Mouse (Mus musculus) MEL (cell line): Measurements from ENCODE around the gene Ldb1. TPM values are rescaled to one million over a fixed set of nuclear protein-coding genes. Genes with fewer than 3 reads are reported as not detected.
A peak's percentile ranks its signal among the peaks of the same experiment; 100 is the strongest.

Source experiments
- DNase-seq: peaks from one replicate; pipeline ENCODE4 v3.0.0; 2011; ENCODE audit warnings: low read depth, low spot score
- H3K27ac ChIP-seq: 2 replicates; pipeline ENCODE4 v1.5.1; 2012; ENCODE audit warnings: low read depth, mild to moderate bottlenecking, control low read depth, low read length, moderate library complexity; ENCODE audit not compliant: control insufficient read depth
- H3K27me3 ChIP-seq, 2 experiments: fragments of 150-350 bp in 1 of 2; sonication (generic) in 1 of 2; 2 replicates each; pipeline ENCODE4 v1.6.1; 2012; ENCODE audit warnings: low read length in 2 of 2, mild to moderate bottlenecking in 2 of 2, improper control_type of control experiment in 1 of 2, moderate library complexity in 1 of 2; ENCODE audit not compliant: insufficient read depth in 2 of 2, control insufficient read depth in 1 of 2
- H3K36me3 ChIP-seq, 2 experiments: 2 replicates each; pipeline ENCODE4 v1.6.1; 2012 to 2014; ENCODE audit warnings: low read length in 2 of 2, improper control_type of control experiment in 1 of 2, inconsistent platforms in 1 of 2, mild to moderate bottlenecking in 1 of 2; ENCODE audit not compliant: insufficient read depth in 2 of 2, control insufficient read depth in 1 of 2
- H3K4me1 ChIP-seq, 2 experiments: fragments of 150-350 bp in 1 of 2; sonication (generic) in 1 of 2; 2 replicates each; pipeline ENCODE4 v1.6.1; 2012; ENCODE audit warnings: low read length in 2 of 2, improper control_type of control experiment in 1 of 2, mild to moderate bottlenecking in 1 of 2; ENCODE audit not compliant: insufficient read depth in 2 of 2, control insufficient read depth in 1 of 2
- H3K4me3 ChIP-seq, 2 experiments: fragments of 150-350 bp in 1 of 2; sonication (generic) in 1 of 2; 2 replicates each; pipeline ENCODE4 v1.5.1; 2012; ENCODE audit warnings: low read depth in 2 of 2, low read length in 2 of 2, mild to moderate bottlenecking in 2 of 2, moderate library complexity in 2 of 2, control low read depth in 1 of 2, improper control_type of control experiment in 1 of 2; ENCODE audit not compliant: control insufficient read depth in 1 of 2, insufficient read depth in 1 of 2
- H3K79me2 ChIP-seq: 2 replicates; pipeline ENCODE4 v1.6.1; 2012; ENCODE audit warnings: mild to moderate bottlenecking, low read length, moderate library complexity; ENCODE audit not compliant: control insufficient read depth, poor library complexity, insufficient read depth
- H3K9ac ChIP-seq: 2 replicates; pipeline ENCODE4 v1.6.1; 2012; ENCODE audit warnings: low read depth, mild to moderate bottlenecking, control low read depth, low read length, moderate library complexity; ENCODE audit not compliant: control insufficient read depth, poor library complexity, severe bottlenecking
- H3K9me3 ChIP-seq: fragments of 150-350 bp; sonication (generic); replicated peaks from 2 replicates; pipeline ENCODE4 v1.6.1; 2012; ENCODE audit warnings: mild to moderate bottlenecking, low read length, improper control_type of control experiment, moderate library complexity; ENCODE audit not compliant: insufficient read depth
- CHD1 ChIP-seq: IDR thresholded peaks from 2 replicates; pipeline ENCODE4 v1.6.1; 2012; ENCODE audit warnings: low read depth, mild to moderate bottlenecking, inconsistent platforms, low read length, improper control_type of control experiment
- CHD2 ChIP-seq: IDR thresholded peaks from 2 replicates; pipeline ENCODE4 v1.6.1; 2011; ENCODE audit warnings: low read length, improper control_type of control experiment
- CTCF ChIP-seq, 3 experiments: IDR thresholded peaks in 2 of 3; conservative IDR thresholded peaks in 1 of 3; 2 replicates each; pipeline ENCODE4 v1.5.1; 2011 to 2012; ENCODE audit warnings: low read length in 3 of 3, low read depth in 2 of 3, mild to moderate bottlenecking in 2 of 3, improper control_type of control experiment in 1 of 3, inconsistent platforms in 1 of 3, mixed read lengths in 1 of 3, moderate library complexity in 1 of 3; ENCODE audit not compliant: control insufficient read depth in 1 of 3, insufficient read depth in 1 of 3, poor library complexity in 1 of 3, severe bottlenecking in 1 of 3
- E2F4 ChIP-seq: IDR thresholded peaks from 2 replicates; pipeline ENCODE4 v1.6.1; 2011; ENCODE audit warnings: low read depth, low read length, improper control_type of control experiment, borderline replicate concordance
- ELF1 ChIP-seq: IDR thresholded peaks from 2 replicates; pipeline ENCODE4 v1.6.1; 2014; ENCODE audit warnings: low read depth, mild to moderate bottlenecking, inconsistent platforms, low read length, improper control_type of control experiment, moderate library complexity
- EP300 ChIP-seq, 2 experiments: IDR thresholded peaks; 2 replicates each; pipeline ENCODE4 v1.6.1; 2011; ENCODE audit warnings: improper control_type of control experiment in 2 of 2, low read length in 2 of 2, low read depth in 1 of 2, mild to moderate bottlenecking in 1 of 2
- ETS1 ChIP-seq: IDR thresholded peaks from 2 replicates; pipeline ENCODE4 v1.6.1; 2012; ENCODE audit warnings: low read depth, mild to moderate bottlenecking, inconsistent platforms, low read length, improper control_type of control experiment, moderate library complexity
- GABPA ChIP-seq: IDR thresholded peaks from 2 replicates; pipeline ENCODE4 v1.6.1; 2012; ENCODE audit warnings: low read depth, mild to moderate bottlenecking, inconsistent platforms, low read length, improper control_type of control experiment, moderate library complexity
- JUND ChIP-seq: IDR thresholded peaks from 2 replicates; pipeline ENCODE4 v1.6.1; 2011; ENCODE audit warnings: low read depth, mild to moderate bottlenecking, improper control_type of control experiment, low read length
- MAX ChIP-seq: IDR thresholded peaks from 2 replicates; pipeline ENCODE4 v1.6.1; 2011; ENCODE audit warnings: low read length, improper control_type of control experiment
- MAZ ChIP-seq: IDR thresholded peaks from 2 replicates; pipeline ENCODE4 v1.6.1; 2012; ENCODE audit warnings: low read depth, mild to moderate bottlenecking, inconsistent platforms, low read length, improper control_type of control experiment
- MEF2A ChIP-seq: IDR thresholded peaks from 2 replicates; pipeline ENCODE4 v1.6.1; 2014; ENCODE audit warnings: low read depth, mild to moderate bottlenecking, inconsistent platforms, low read length, improper control_type of control experiment; ENCODE audit not compliant: poor library complexity, insufficient replicate concordance, severe bottlenecking; ENCODE audit errors: extremely low read depth
- MXI1 ChIP-seq: IDR thresholded peaks from 2 replicates; pipeline ENCODE4 v1.6.1; 2011; ENCODE audit warnings: mild to moderate bottlenecking, low read depth, low read length, improper control_type of control experiment
- POLR2A ChIP-seq, 2 experiments: IDR thresholded peaks; 2 replicates each; pipeline ENCODE4 v1.6.1; 2011 to 2012; ENCODE audit warnings: low read length in 2 of 2, mild to moderate bottlenecking in 2 of 2, control low read depth in 1 of 2, improper control_type of control experiment in 1 of 2, low read depth in 1 of 2, moderate library complexity in 1 of 2; ENCODE audit not compliant: control insufficient read depth in 1 of 2, insufficient read depth in 1 of 2, poor library complexity in 1 of 2
- POLR2AphosphoS2 ChIP-seq: IDR thresholded peaks from 2 replicates; pipeline ENCODE4 v1.6.1; 2011; ENCODE audit warnings: low read length, improper control_type of control experiment
- POLR2AphosphoS5 ChIP-seq: IDR thresholded peaks from 2 replicates; pipeline ENCODE4 v1.6.1; 2012; ENCODE audit warnings: low read depth, borderline replicate concordance, mild to moderate bottlenecking, inconsistent platforms, low read length, moderate library complexity, mixed read lengths
- SMC3 ChIP-seq: IDR thresholded peaks from 2 replicates; pipeline ENCODE4 v1.6.1; 2011; ENCODE audit warnings: low read depth, low read length, improper control_type of control experiment
- USF2 ChIP-seq, 2 experiments: IDR thresholded peaks; 2 replicates each; pipeline ENCODE4 v1.6.1; 2011 to 2012; ENCODE audit warnings: improper control_type of control experiment in 2 of 2, low read length in 2 of 2, borderline replicate concordance in 1 of 2, inconsistent platforms in 1 of 2, low read depth in 1 of 2, mild to moderate bottlenecking in 1 of 2; ENCODE audit not compliant: insufficient read depth in 1 of 2
- polyA plus RNA-seq, 2 experiments: library from polyadenylated mRNA; stranded (reverse) in 1 of 2; unstranded in 1 of 2; fragments of >175 nt in 1 of 2; fragments of >200 nt in 1 of 2; gene quantifications; 2 replicates each; pipeline versions ENCODE4 v1.2.1 to v1.2.4; 2012; ENCODE audit warnings: low replicate concordance in 2 of 2, low read depth in 1 of 2; ENCODE audit not compliant: insufficient read length in 2 of 2, insufficient read depth in 1 of 2, missing spikeins in 1 of 2
- total RNA-seq: library from RNA; depleted of rRNA; stranded (reverse); fragments of 300-350 nt; gene quantifications from 2 replicates; pipeline ENCODE4 v1.2.3, GENCODE M21; 2012

The Ldb1 gene
- total and polyA plus RNA-seq, 3 experiments: 357 to 842 (median 632) TPM

GRCm38 (mm10) chr19:46039478-46039877 lies 5.5 kb downstream of the Ldb1 start (continued):
- TF ChIP-seq USF2 (IDR thresholded peaks at IDR 0.05; ENCODE audit: borderline replicate concordance in 1 of 2, insufficient read depth in 1 of 2, low read depth in 1 of 2, low read length in 2 of 2) (no peak), JUND (no peak), MXI1 (no peak), POLR2AphosphoS5 (no peak), ETS1 (no peak; the same call in 1 of the 2 replicates), MEF2A (no peak), MAX (no peak), CHD1 (no peak; the same call in 1 of the 2 replicates), POLR2AphosphoS2 (peak; percentile 78), CHD2 (no peak), MAZ (peak; percentile 99), E2F4 (no peak), CTCF (IDR thresholded peaks at IDR 0.05 in 2 of 3, conservative IDR thresholded peaks at IDR 0.05 in 1 of 3; ENCODE audit: control insufficient read depth in 1 of 3, insufficient read depth in 1 of 3, low read depth in 2 of 3, low read length in 3 of 3, poor library complexity in 1 of 3, severe bottlenecking in 1 of 3) (no peak)
- TF ChIP-seq, all 39 proteins: peak for 11

GRCm38 (mm10) chr19:46038851-46039260 lies 6.2 kb downstream of the Ldb1 start:
- H3K27ac ChIP-seq: peak overlapping the region; percentile 99
- peaks cover 87% of the 10 kb centered on the region for H3K79me2 ChIP-seq
- DNase-seq: peak; percentile 53
- H3K4me3 ChIP-seq: peak overlapping the region; percentile 76 to 85
- H3K9ac ChIP-seq: peak overlapping the region; percentile 86
- no peaks in the 10 kb centered on the region for H3K9me3 ChIP-seq
- H3K4me1 ChIP-seq: peaks cover 23 to 53% of the 10 kb centered on the region in 2 experiments
- H3K36me3 ChIP-seq: peaks cover 18 to 48% of the 10 kb centered on the region in 2 experiments
- no peak for TF ChIP-seq POLR2AphosphoS5
- no peak for TF ChIP-seq ELF1
- no peak for TF ChIP-seq MEF2A
- no peak for TF ChIP-seq EP300 (IDR thresholded peaks at IDR 0.05; ENCODE audit: low read depth in 1 of 2, low read length in 2 of 2)
- no peak for TF ChIP-seq E2F4
- no peak for TF ChIP-seq SMC3
- no peak for TF ChIP-seq GABPA
- no peak for TF ChIP-seq POLR2AphosphoS2
- peak in 1 of 2 experiments; percentile 39; a peak in 1 of 4 replicates for TF ChIP-seq POLR2A (IDR thresholded peaks at IDR 0.05; ENCODE audit: control insufficient read depth in 1 of 2, insufficient read depth in 1 of 2, low read depth in 1 of 2, low read length in 2 of 2, poor library complexity in 1 of 2)
- TF ChIP-seq, all 39 proteins: peak for 1
- no peaks in the 10 kb centered on the region for H3K27me3 ChIP-seq
